8 mouse cellular contexts compared by ENCODE assay signal in the genomic region with DNA sequence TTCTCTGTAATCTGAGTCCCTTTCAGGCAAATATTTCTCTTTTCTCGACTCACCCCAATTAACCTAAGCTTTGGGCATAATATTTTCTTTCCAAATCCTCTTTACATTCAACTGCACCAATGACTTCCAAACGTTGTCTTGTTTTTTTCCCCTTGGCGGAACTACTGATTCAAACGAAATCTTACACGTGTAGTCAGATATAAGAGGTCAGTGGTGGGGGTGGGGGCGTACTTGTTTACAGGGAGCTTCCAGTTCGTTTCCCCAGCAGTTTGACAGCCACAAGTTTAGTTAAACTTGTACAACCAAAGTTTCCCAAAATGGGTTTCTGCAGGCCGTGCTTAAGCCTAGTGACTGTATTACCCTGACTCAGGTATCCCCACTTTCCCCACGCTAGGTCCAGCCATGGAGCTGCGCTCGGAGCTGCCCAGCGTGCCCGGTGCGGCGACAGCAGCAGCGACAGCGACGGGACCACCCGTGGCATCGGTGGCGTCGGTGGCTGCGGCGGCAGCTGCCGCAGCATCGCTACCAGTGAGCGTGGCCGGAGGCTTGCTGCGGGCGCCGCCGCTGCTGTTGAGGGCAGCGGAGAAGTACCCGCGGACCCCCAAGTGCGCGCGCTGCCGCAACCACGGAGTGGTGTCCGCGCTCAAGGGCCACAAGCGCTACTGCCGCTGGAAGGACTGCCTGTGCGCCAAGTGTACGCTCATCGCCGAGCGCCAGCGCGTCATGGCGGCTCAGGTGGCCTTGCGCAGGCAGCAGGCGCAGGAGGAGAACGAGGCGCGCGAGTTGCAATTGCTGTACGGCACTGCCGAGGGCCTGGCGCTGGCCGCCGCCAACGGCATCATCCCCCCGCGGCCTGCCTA. TPM values are rescaled to one million over a fixed set of nuclear protein-coding genes. Genes with fewer than 3 reads are reported as not detected.
DNase-seq lines count a peak whose midpoint lies in the region; ATAC-seq and TF ChIP-seq lines count a peak whose summit lies in the region.

No protein-coding gene starts in this region.

- no peak overlapping the region for H3K27ac ChIP-seq in kidney, embryonic 16.5 days (ENCODE audit: low read length)
- H3K27ac ChIP-seq in hindbrain, embryonic 11.5 days (ENCODE audit: low read depth, low read length), result no peak overlapping the region
- no peak overlapping the region for H3K27ac ChIP-seq in midbrain, postnatal 0 days (ENCODE audit: low read depth, low read length)

- peaks cover 3% of the 10 kb centered on the region; the same call in 1 of the 2 replicates for H3K9me3 ChIP-seq in kidney, embryonic 16.5 days (ENCODE audit: low read length)
- H3K9me3 ChIP-seq in hindbrain, embryonic 11.5 days (ENCODE audit: control insufficient read depth, low read length), result no peaks in the 10 kb centered on the region
- H3K9me3 ChIP-seq in midbrain, postnatal 0 days (ENCODE audit: low read length), result no peaks in the 10 kb centered on the region

- no peak for DNase-seq in kidney, postnatal 14 days
- peak; percentile 59 for DNase-seq in embryo, embryonic 10.5 days (ENCODE audit: low spot score)
- DNase-seq in hindbrain, embryonic 11.5 days (ENCODE audit: low spot score), result peak; percentile 69
- no peak for DNase-seq in midbrain, postnatal 0 days (ENCODE audit: low spot score)
- DNase-seq in frontal cortex, adult 2 months (ENCODE audit: extremely low spot score in 1 of 2, low spot score in 1 of 2), result no peak
- no peak for DNase-seq in left cerebral cortex, postnatal 14 days (ENCODE audit: low spot score in 2 of 2)

- H3K36me3 ChIP-seq in kidney, embryonic 16.5 days (ENCODE audit: insufficient read depth, low read length), result no peaks in the 10 kb centered on the region
- H3K36me3 ChIP-seq in hindbrain, embryonic 11.5 days (ENCODE audit: control insufficient read depth, insufficient read depth, low read length), result no peaks in the 10 kb centered on the region
- H3K36me3 ChIP-seq in midbrain, postnatal 0 days (ENCODE audit: insufficient read depth, low read length), result no peaks in the 10 kb centered on the region

- intact Hi-C loops in left cerebral cortex, postnatal 14 days (cut with DNase I), result loop anchor here (5.0 kb wide), 3 partner anchors 217 to 322 kb away; no protein-coding TSS in a partner anchor

- TF ChIP-seq CTCF in midbrain, postnatal 0 days (IDR thresholded peaks at IDR 0.05), result no peak

- peaks cover 97% of the 10 kb centered on the region for H3K27me3 ChIP-seq in kidney, embryonic 16.5 days (ENCODE audit: insufficient read depth, low read length)
- peaks cover 98% of the 10 kb centered on the region for H3K27me3 ChIP-seq in hindbrain, embryonic 11.5 days (ENCODE audit: control insufficient read depth, insufficient read depth, low read length)
- peaks cover 89% of the 10 kb centered on the region for H3K27me3 ChIP-seq in midbrain, postnatal 0 days (ENCODE audit: insufficient read depth, low read length)

- H3K4me2 ChIP-seq in kidney, embryonic 16.5 days (replicated peaks; ENCODE audit: low read depth, low read length), result peak overlapping the region; percentile 40
- H3K4me2 ChIP-seq in hindbrain, embryonic 11.5 days (replicated peaks; ENCODE audit: low read depth, low read length), result peak overlapping the region; percentile 28; the same call in 1 of the 2 replicates
- H3K4me2 ChIP-seq in midbrain, postnatal 0 days (ENCODE audit: low read depth, low read length, poor library complexity, severe bottlenecking), result peak overlapping the region; percentile 15; the same call in 1 of the 2 replicates

- H3K9ac ChIP-seq in kidney, embryonic 16.5 days (replicated peaks; ENCODE audit: low read length), result no peak overlapping the region
- no peak overlapping the region for H3K9ac ChIP-seq in hindbrain, embryonic 11.5 days (ENCODE audit: low read depth, low read length)
- H3K9ac ChIP-seq in midbrain, postnatal 0 days (replicated peaks; ENCODE audit: low read length, poor library complexity, severe bottlenecking), result no peak overlapping the region

- H3K4me3 ChIP-seq in kidney, embryonic 16.5 days (ENCODE audit: low read length), result peak overlapping the region; percentile 32
- peak overlapping the region; percentile 10; the same call in 1 of the 2 replicates for H3K4me3 ChIP-seq in hindbrain, embryonic 11.5 days (ENCODE audit: low read depth, low read length)
- peak overlapping the region; percentile 15; the same call in 1 of the 2 replicates for H3K4me3 ChIP-seq in midbrain, postnatal 0 days (ENCODE audit: low read depth, low read length)

- no peak for ATAC-seq in kidney, embryonic 16.5 days (ENCODE audit: low FRiP score, low TSS enrichment)
- no peak for ATAC-seq in hindbrain, embryonic 11.5 days (ENCODE audit: low FRiP score)
- no peak for ATAC-seq in midbrain, postnatal 0 days (ENCODE audit: low FRiP score)
- no peak for ATAC-seq in inflammation-experienced regulatory T-cells, adult 6 months

- peaks cover 47% of the 10 kb centered on the region for H3K4me1 ChIP-seq in kidney, embryonic 16.5 days (ENCODE audit: insufficient read depth, low read length)
- peaks cover 26% of the 10 kb centered on the region for H3K4me1 ChIP-seq in hindbrain, embryonic 11.5 days (replicated peaks; ENCODE audit: control insufficient read depth, insufficient read depth, low read length)
- no peaks in the 10 kb centered on the region for H3K4me1 ChIP-seq in midbrain, postnatal 0 days (ENCODE audit: insufficient read depth, low read length)

- WGBS in kidney, embryonic 16.5 days, result under 1% methylated on average over 65 of the region's 66 CpGs
- under 1% methylated on average over 66 of the region's 66 CpGs for WGBS in hindbrain, embryonic 11.5 days
- 1% methylated on average over 65 of the region's 66 CpGs for WGBS in midbrain, postnatal 0 days

RNA-seq across cellular contexts. Expression of gene Dmrta2, which starts 1.8 kb away (rescaled TPM):
- polyA plus RNA-seq in kidney, embryonic 16.5 days (2015; fragmentation: Nextera tagmentation; extraction: Ambion mirVana), result 0.05 and 0.25 TPM in 2 replicates
- polyA plus RNA-seq in hindbrain, embryonic 11.5 days (2014; fragmentation: Nextera tagmentation; extraction: Ambion mirVana), result 0.08 and 0.14 TPM in 2 replicates
- total RNA-seq in midbrain, postnatal 0 days (2014; rRNA removed), result 1.4 and 3.7 TPM in 2 replicates
- 0.43 and 0.44 TPM in 2 replicates for polyA plus RNA-seq in midbrain, postnatal 0 days (2015; fragmentation: Nextera tagmentation; extraction: Ambion mirVana)
- polyA plus RNA-seq in inflammation-experienced regulatory T-cells, adult 6 months (2017; shearing (Covaris generic)), result not detected
- 3.1 and 3.3 TPM in 2 replicates for polyA plus RNA-seq in frontal cortex, adult 2 months (2012; rRNA removed)
- total RNA-seq in left cerebral cortex, postnatal 14 days (2021), result 1 to 10 TPM; 2.5 to 3.9 TPM

Comparison
In these comparisons a context has a peak if more than half of its experiments do, and no peak if none do; other contexts are left out.
1. DNase-seq: peak in embryo, embryonic 10.5 days (single experiment) and hindbrain, embryonic 11.5 days (single experiment); none in kidney, postnatal 14 days (single experiment), midbrain, postnatal 0 days (single experiment), frontal cortex, adult 2 months (0 of 2) and left cerebral cortex, postnatal 14 days (0 of 2).
2. Peak in every context shown above with its lines, with median percentiles within 50 percentile points of each other: H3K4me2 ChIP-seq and H3K4me3 ChIP-seq.